Mouse (Mus musculus) CH12.LX (cell line): ENCODE measurements at regions not wholly inside any gene's neighbourhood (a gene's known extent, or its start where the extent isn't known, plus 50 kb on each side); places are given as distances from the start of the nearest gene placed in this dataset.

Experiments used
- DNase-seq: peaks from one replicate; pipeline ENCODE4 v3.0.0-alpha.2; 2013; ENCODE audit errors: extremely low read depth
- H3K27ac ChIP-seq: 2 replicates; pipeline ENCODE4 v1.5.1; 2012; ENCODE audit warnings: low read depth, mild to moderate bottlenecking, control low read depth, moderate library complexity; ENCODE audit not compliant: insufficient read depth
- H3K27me3 ChIP-seq: replicated peaks from 2 replicates; pipeline ENCODE3; 2012; ENCODE audit warnings: inconsistent platforms
- H3K36me3 ChIP-seq, 2 experiments: replicated peaks in 1 of 2; 2 replicates each; pipeline versions ENCODE3 to v1.6.1; 2012; ENCODE audit warnings: inconsistent platforms in 1 of 2, low read length in 1 of 2, mild to moderate bottlenecking in 1 of 2, mixed read lengths in 1 of 2, moderate library complexity in 1 of 2; ENCODE audit not compliant: control insufficient read depth in 1 of 2, insufficient read depth in 1 of 2
- H3K4me1 ChIP-seq, 2 experiments: 2 replicates each; pipeline ENCODE4 v1.6.1; 2012; ENCODE audit warnings: inconsistent platforms in 1 of 2, moderate library complexity in 1 of 2; ENCODE audit not compliant: insufficient read depth in 2 of 2, control insufficient read depth in 1 of 2
- H3K4me2 ChIP-seq: 2 replicates; pipeline ENCODE4 v1.6.1; 2012; ENCODE audit warnings: low read depth, mild to moderate bottlenecking, control low read depth; ENCODE audit not compliant: poor library complexity, insufficient read depth, severe bottlenecking
- H3K4me3 ChIP-seq, 3 experiments: fragments of 150-350 bp in 1 of 3; sonication (generic) in 1 of 3; replicated peaks in 1 of 3; 2 replicates each; pipeline versions ENCODE3 to v1.5.1; 2011 to 2012; ENCODE audit warnings: low read depth in 2 of 3, low read length in 2 of 3, mild to moderate bottlenecking in 2 of 3, moderate library complexity in 2 of 3, control low read depth in 1 of 3, improper control_type of control experiment in 1 of 3, inconsistent platforms in 1 of 3, mixed read lengths in 1 of 3; ENCODE audit not compliant: poor library complexity in 1 of 3
- H3K79me2 ChIP-seq: replicated peaks from 2 replicates; pipeline ENCODE4 v1.6.1; 2012; ENCODE audit warnings: mild to moderate bottlenecking, moderate library complexity; ENCODE audit not compliant: control insufficient read depth, poor library complexity, insufficient read depth, severe bottlenecking; ENCODE audit errors: extremely low read depth
- H3K9ac ChIP-seq: 2 replicates; pipeline ENCODE4 v1.6.1; 2012; ENCODE audit warnings: low read depth, mild to moderate bottlenecking, control low read depth, moderate library complexity; ENCODE audit not compliant: insufficient read depth
- H3K9me3 ChIP-seq: replicated peaks from 2 replicates; pipeline ENCODE3; 2012; ENCODE audit warnings: low read length, inconsistent platforms, mixed read lengths
- BHLHE40 ChIP-seq: IDR thresholded peaks from 2 replicates; pipeline ENCODE4 v1.6.1; 2011; ENCODE audit warnings: mild to moderate bottlenecking, low read depth, low read length, improper control_type of control experiment
- ELF1 ChIP-seq: IDR thresholded peaks from 2 replicates; pipeline ENCODE4 v1.6.1; 2014; ENCODE audit warnings: low read depth, mild to moderate bottlenecking, inconsistent platforms, low read length, improper control_type of control experiment
- ETS1 ChIP-seq: conservative IDR thresholded peaks from 2 replicates; pipeline ENCODE4 v1.6.1; 2012; ENCODE audit warnings: low read depth, mild to moderate bottlenecking, inconsistent platforms, low read length, improper control_type of control experiment, moderate library complexity
- HCFC1 ChIP-seq: IDR thresholded peaks from 2 replicates; pipeline ENCODE4 v1.6.1; 2012; ENCODE audit warnings: low read depth, mild to moderate bottlenecking, inconsistent platforms, low read length, improper control_type of control experiment
- IRF4 ChIP-seq: IDR thresholded peaks from 2 replicates; pipeline ENCODE4 v1.6.1; 2014; ENCODE audit warnings: low read depth, mild to moderate bottlenecking, inconsistent platforms, low read length, improper control_type of control experiment
- JUND ChIP-seq: conservative IDR thresholded peaks from 2 replicates; pipeline ENCODE4 v1.6.1; 2011; ENCODE audit warnings: low read depth, low read length, improper control_type of control experiment
- MAFK ChIP-seq: IDR thresholded peaks from 2 replicates; pipeline ENCODE4 v1.6.1; 2011; ENCODE audit warnings: low read length, improper control_type of control experiment; ENCODE audit not compliant: insufficient replicate concordance
- MEF2A ChIP-seq: IDR thresholded peaks from 2 replicates; pipeline ENCODE4 v1.6.1; 2014; ENCODE audit warnings: low read depth, mild to moderate bottlenecking, inconsistent platforms, low read length, improper control_type of control experiment, borderline replicate concordance
- POLR2A ChIP-seq: IDR thresholded peaks from 2 replicates; pipeline ENCODE4 v1.6.1; 2011; ENCODE audit warnings: low read depth, mild to moderate bottlenecking, improper control_type of control experiment, low read length
- POLR2AphosphoS2 ChIP-seq: IDR thresholded peaks from 2 replicates; pipeline ENCODE4 v1.6.1; 2011; ENCODE audit warnings: low read depth, low read length, improper control_type of control experiment
- SMC3 ChIP-seq: IDR thresholded peaks from 2 replicates; pipeline ENCODE4 v1.6.1; 2011; ENCODE audit warnings: low read depth, low read length, improper control_type of control experiment
- UBTF ChIP-seq: IDR thresholded peaks from 2 replicates; pipeline ENCODE4 v1.6.1; 2012; ENCODE audit warnings: low read depth, mild to moderate bottlenecking, inconsistent platforms, low read length, improper control_type of control experiment, moderate library complexity
- USF1 ChIP-seq: IDR thresholded peaks from 2 replicates; pipeline ENCODE4 v1.6.1; 2014; ENCODE audit warnings: low read depth, mild to moderate bottlenecking, inconsistent platforms, low read length, improper control_type of control experiment
- ZC3H11A ChIP-seq: IDR thresholded peaks from 2 replicates; pipeline ENCODE4 v1.6.1; 2012; ENCODE audit warnings: low read depth, mild to moderate bottlenecking, inconsistent platforms, low read length, improper control_type of control experiment
- ZMIZ1 ChIP-seq: IDR thresholded peaks from 2 replicates; pipeline ENCODE4 v1.6.1; 2012; ENCODE audit warnings: low read depth, mild to moderate bottlenecking, inconsistent platforms, low read length, improper control_type of control experiment
- ZNF384 ChIP-seq: IDR thresholded peaks from 2 replicates; pipeline ENCODE4 v1.6.1; 2012; ENCODE audit warnings: low read depth, low read length, improper control_type of control experiment, inconsistent platforms
- dilution Hi-C: fragments of 300-500 bp; cut with MboI; formaldehyde crosslinking; loops from 2 replicates; pipeline ENCODE4 v1.14.3; 2020; ENCODE audit warnings: low sequenced_read_pairs; ENCODE audit not compliant: extremely low pct_unique_long_range_greater_than_20kb, extremely low pct_ligation_motif_present
- in situ Hi-C: fragments of 300-500 bp; cut with MboI; formaldehyde crosslinking; loops from 3 replicates; pipeline ENCODE4 v1.14.3; 2019; ENCODE audit warnings: low sequenced_read_pairs, low pct_ligation_motif_present, low pct_unique_long_range_greater_than_20kb, mixed read lengths

DNA sequence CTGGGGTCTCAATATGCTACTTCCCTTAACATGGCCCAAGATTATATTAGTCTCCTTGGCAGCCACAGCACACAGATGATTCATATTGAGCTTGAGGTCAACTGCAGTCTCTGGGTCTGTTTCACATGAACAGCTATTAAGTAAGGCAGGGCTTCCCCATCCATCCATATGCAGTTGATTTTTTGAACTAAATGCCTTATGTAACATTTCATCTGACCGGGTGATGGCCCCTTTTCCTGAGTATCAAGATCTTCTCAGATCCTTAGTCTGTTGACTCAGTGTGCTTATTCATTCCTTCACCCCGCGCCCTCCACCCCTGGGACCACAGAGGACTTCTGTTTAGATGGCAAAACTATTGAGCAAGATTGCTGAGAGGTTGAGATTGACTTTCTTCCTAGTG lies 202.7 kb downstream of the Cyp26b1 start:
- no peaks in the 10 kb centered on the region for H3K9me3 ChIP-seq
- H3K79me2 ChIP-seq = no peaks in the 10 kb centered on the region
- no peak overlapping the region for H3K9ac ChIP-seq
- TF ChIP-seq POLR2AphosphoS2 (no peak), MEF2A (no peak), SMC3 (no peak), ZMIZ1 (no peak), ETS1 (no peak), USF1 (no peak), MAFK (no peak), ZNF384 (no peak), ELF1 (no peak), ZC3H11A (no peak), IRF4 (no peak), UBTF (no peak)
- in situ Hi-C loops = no loop called here
- H3K27me3 ChIP-seq = peaks cover 83% of the 10 kb centered on the region
- H3K4me1 ChIP-seq = no peaks in the 10 kb centered on the region
- no peak overlapping the region for H3K4me2 ChIP-seq
- DNase-seq = no peak
- dilution Hi-C loops = no loop called here
- no peak overlapping the region for H3K4me3 ChIP-seq
- no peaks in the 10 kb centered on the region for H3K36me3 ChIP-seq
- H3K27ac ChIP-seq = no peak overlapping the region

DNA sequence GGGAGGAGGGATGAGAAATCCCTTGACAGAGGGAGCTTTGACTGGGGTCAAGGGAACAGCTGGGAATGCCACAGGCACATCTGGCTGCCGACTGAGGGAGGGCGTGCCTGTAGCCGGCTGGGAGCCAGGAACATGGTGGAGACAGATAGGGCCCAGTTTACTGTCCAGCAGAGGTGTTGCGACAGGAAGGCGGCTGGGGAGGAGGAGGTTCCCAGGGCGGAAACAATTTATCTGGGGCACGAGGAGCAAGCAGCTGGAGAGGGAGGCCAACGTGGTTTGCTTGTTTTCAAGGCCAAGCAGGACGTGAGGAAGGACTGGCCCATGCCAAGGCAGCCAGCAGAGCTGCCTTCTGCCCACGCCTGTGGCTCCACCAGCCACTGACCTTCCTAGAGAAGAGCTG lies 208.0 kb downstream of the Cyp26b1 start:
- H3K4me3 ChIP-seq = no peak overlapping the region
- in situ Hi-C loops (no loop called here), dilution Hi-C loops (no loop called here)
- no peak overlapping the region for H3K9ac ChIP-seq
- DNase-seq = no peak
- no peaks in the 10 kb centered on the region for H3K9me3 ChIP-seq
- H3K36me3 ChIP-seq = no peaks in the 10 kb centered on the region
- peaks cover 0 to 8% of the 10 kb centered on the region in 2 experiments; a peak in 1 of 4 replicates for H3K4me1 ChIP-seq
- no peak overlapping the region for H3K27ac ChIP-seq
- no peaks in the 10 kb centered on the region for H3K79me2 ChIP-seq
- H3K4me2 ChIP-seq = no peak overlapping the region
- H3K27me3 ChIP-seq = peaks cover 92% of the 10 kb centered on the region
- no peak for TF ChIP-seq HCFC1
- no peak for TF ChIP-seq IRF4

DNA sequence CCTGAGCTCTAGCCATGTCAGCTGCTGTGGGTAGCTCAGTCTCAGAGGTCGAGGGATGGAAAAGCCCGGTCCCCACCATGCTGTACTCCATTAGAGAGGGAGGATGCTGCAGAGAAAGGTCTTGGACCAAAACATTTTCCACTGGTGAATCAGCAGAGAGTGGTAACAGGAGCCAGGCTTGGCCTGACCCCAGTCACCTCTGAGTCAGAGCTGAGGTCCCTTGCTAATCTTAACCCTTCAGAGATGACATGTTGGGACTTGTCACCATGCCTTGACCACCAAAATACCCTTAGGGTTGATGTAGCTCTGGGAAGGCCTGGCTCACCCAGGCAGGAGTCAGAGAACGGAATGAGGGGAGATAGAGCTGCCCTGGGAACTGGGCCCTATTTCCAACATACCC lies 210.0 kb downstream of the Cyp26b1 start:
- Histone ChIP-seq H3K4me2 (no peak overlapping the region), H3K27me3 (peaks cover 90% of the 10 kb centered on the region), H3K4me1 (peaks cover 0 to 8% of the 10 kb centered on the region in 2 experiments; a peak in 1 of 4 replicates), H3K79me2 (no peaks in the 10 kb centered on the region), H3K27ac (no peak overlapping the region), H3K4me3 (no peak overlapping the region), H3K9ac (no peak overlapping the region), H3K9me3 (no peaks in the 10 kb centered on the region), H3K36me3 (no peaks in the 10 kb centered on the region)
- in situ Hi-C loops = no loop called here
- TF ChIP-seq JUND (no peak), ETS1 (no peak), BHLHE40 (no peak), ZNF384 (no peak), POLR2A (no peak)
- no peak for DNase-seq
- dilution Hi-C loops = no loop called here
